Mouse (Mus musculus) neural tube, embryonic 14.5 days (tissue): ENCODE measurements around the gene Ddi2. TPM values are rescaled to one million over a fixed set of nuclear protein-coding genes. Genes with fewer than 3 reads are reported as not detected.

Experiments used
- ATAC-seq: fragments of 200-750 bp; cut with Nextera tagmentation; 2 replicates; pipeline ENCODE4 v1.8.0; 2017; ENCODE audit warnings: low read depth, mild to moderate bottlenecking, moderate TSS enrichment, moderate library complexity
- H3K27ac ChIP-seq: fragments of 300-500 bp; sonication (generic); 2 replicates; pipeline ENCODE4 v1.5.1; 2014; ENCODE audit warnings: low read depth, mild to moderate bottlenecking, control low read depth, low read length, moderate library complexity, mixed read lengths
- H3K27me3 ChIP-seq: fragments of 300-500 bp; sonication (generic); 2 replicates; pipeline ENCODE4 v1.6.1; 2014; ENCODE audit warnings: low read length; ENCODE audit not compliant: control insufficient read depth, insufficient read depth
- H3K36me3 ChIP-seq: fragments of 300-500 bp; sonication (generic); 2 replicates; pipeline ENCODE4 v1.6.1; 2014; ENCODE audit warnings: low read length, mixed read lengths; ENCODE audit not compliant: control insufficient read depth, insufficient read depth
- H3K4me1 ChIP-seq: fragments of 300-500 bp; sonication (generic); 2 replicates; pipeline ENCODE4 v1.6.1; 2014; ENCODE audit warnings: low read length; ENCODE audit not compliant: control insufficient read depth, insufficient read depth
- H3K4me2 ChIP-seq: fragments of 300-500 bp; sonication (generic); 2 replicates; pipeline ENCODE4 v1.6.1; 2014; ENCODE audit warnings: mild to moderate bottlenecking, low read depth, low read length, control low read depth
- H3K4me3 ChIP-seq: fragments of 300-500 bp; sonication (generic); 2 replicates; pipeline ENCODE4 v1.5.1; 2014; ENCODE audit warnings: low read depth, low read length, control low read depth, mixed read lengths
- H3K9ac ChIP-seq: fragments of 300-500 bp; sonication (generic); replicated peaks from 2 replicates; pipeline ENCODE4 v1.6.1; 2014; ENCODE audit warnings: low read depth, mild to moderate bottlenecking, control low read depth, low read length, mixed read lengths
- H3K9me3 ChIP-seq: fragments of 300-500 bp; sonication (generic); 2 replicates; pipeline ENCODE4 v1.6.1; 2016; ENCODE audit warnings: low read length; ENCODE audit not compliant: control insufficient read depth
- WGBS: fragments of 180-500 bp; shearing (Covaris S2); extraction: QIAGEN DNeasy Blood & Tissue Kit; methylation state at CpG from one replicate; pipeline ENCODE4 v1.1.7; 2014; 5-methylcytosine and 5-hydroxymethylcytosine counted together
- polyA plus RNA-seq: library from polyadenylated mRNA; unstranded; fragments of >200 nt; fragmentation: Nextera tagmentation; extraction: Ambion mirVana; gene quantifications from 2 replicates; pipeline ENCODE4 v1.2.1, GENCODE M21; 2014

The Ddi2 gene
- polyA plus RNA-seq, 1 experiment from 2014 or later = 11.5 TPM

- WGBS = 82% methylated on average over 5 of the region's 5 CpGs
- H3K27ac ChIP-seq = no peak overlapping the region
- H3K4me2 ChIP-seq = no peak overlapping the region
- H3K4me1 ChIP-seq = peaks cover 13% of the 10 kb centered on the region
- no peaks in the 10 kb centered on the region for H3K36me3 ChIP-seq
- no peak for ATAC-seq
- H3K4me3 ChIP-seq = no peak overlapping the region
- no peak overlapping the region for H3K9ac ChIP-seq
- no peaks in the 10 kb centered on the region for H3K9me3 ChIP-seq
- no peaks in the 10 kb centered on the region for H3K27me3 ChIP-seq
Measured at GRCm38 (mm10) chr4:141648262-141648661, 75.0 kb downstream of the Ddi2 start.

- ATAC-seq = no peak
- WGBS = 95% methylated on average over 3 of the region's 3 CpGs
- Histone ChIP-seq H3K4me3 (no peak overlapping the region), H3K9ac (no peak overlapping the region), H3K36me3 (no peaks in the 10 kb centered on the region), H3K27me3 (no peaks in the 10 kb centered on the region), H3K4me1 (peaks cover 13% of the 10 kb centered on the region), H3K9me3 (no peaks in the 10 kb centered on the region), H3K4me2 (no peak overlapping the region), H3K27ac (no peak overlapping the region)
Measured at GRCm38 (mm10) chr4:141647187-141647586, 76.0 kb downstream of the Ddi2 start.

GRCm38 (mm10) chr4:141645988-141646387 is 77.2 kb downstream of the Ddi2 start:
- no peak for ATAC-seq
- H3K9ac ChIP-seq = no peak overlapping the region
- H3K27me3 ChIP-seq = no peaks in the 10 kb centered on the region
- peaks cover 8% of the 10 kb centered on the region; the same call in 1 of the 2 replicates for H3K36me3 ChIP-seq
- 96% methylated on average over 8 of the region's 8 CpGs for WGBS
- H3K4me3 ChIP-seq = no peak overlapping the region
- no peak overlapping the region for H3K4me2 ChIP-seq
- peaks cover 13% of the 10 kb centered on the region for H3K4me1 ChIP-seq
- H3K9me3 ChIP-seq = no peaks in the 10 kb centered on the region
- no peak overlapping the region for H3K27ac ChIP-seq

GRCm38 (mm10) chr4:141643118-141643855 is 79.9 kb downstream of the Ddi2 start:
- no peaks in the 10 kb centered on the region for H3K9me3 ChIP-seq
- H3K36me3 ChIP-seq = peaks cover 8% of the 10 kb centered on the region; the same call in 1 of the 2 replicates
- no peak overlapping the region for H3K4me2 ChIP-seq
- peaks cover 9% of the 10 kb centered on the region for H3K4me1 ChIP-seq
- WGBS = 38% methylated on average over 7 of the region's 7 CpGs
- H3K4me3 ChIP-seq = no peak overlapping the region
- peak; percentile 74; the same call in 1 of the 2 replicates for ATAC-seq
- no peak overlapping the region for H3K9ac ChIP-seq
- peak overlapping the region; percentile 46; the same call in 1 of the 2 replicates for H3K27ac ChIP-seq
- H3K27me3 ChIP-seq = no peaks in the 10 kb centered on the region

- ATAC-seq = no peak
- WGBS = 93% methylated on average over 25 of the region's 25 CpGs
- H3K9ac ChIP-seq = no peak overlapping the region
- 0 out of 2 replicates have a peak overlapping the region, but pooled peaks have one; percentile 4 for H3K27ac ChIP-seq
- no peak overlapping the region for H3K4me3 ChIP-seq
- no peaks in the 10 kb centered on the region for H3K27me3 ChIP-seq
- H3K9me3 ChIP-seq = no peaks in the 10 kb centered on the region
- no peak overlapping the region for H3K4me2 ChIP-seq
- H3K36me3 ChIP-seq = peaks cover 12% of the 10 kb centered on the region
- H3K4me1 ChIP-seq = peaks cover 9% of the 10 kb centered on the region
Measured at GRCm38 (mm10) chr4:141641961-141642811, 81.0 kb downstream of the Ddi2 start.

GRCm38 (mm10) chr4:141641353-141641771 is 81.9 kb downstream of the Ddi2 start:
- Histone ChIP-seq H3K27ac (no peak overlapping the region), H3K4me1 (peaks cover 9% of the 10 kb centered on the region), H3K9ac (no peak overlapping the region), H3K27me3 (no peaks in the 10 kb centered on the region), H3K4me2 (no peak overlapping the region), H3K36me3 (peaks cover 18% of the 10 kb centered on the region), H3K9me3 (no peaks in the 10 kb centered on the region), H3K4me3 (no peak overlapping the region)
- 90% methylated on average over 7 of the region's 7 CpGs for WGBS
- no peak for ATAC-seq

- Histone ChIP-seq H3K4me1 (peaks cover 9% of the 10 kb centered on the region), H3K9ac (no peak overlapping the region), H3K4me2 (no peak overlapping the region), H3K27ac (no peak overlapping the region), H3K4me3 (no peak overlapping the region), H3K9me3 (no peaks in the 10 kb centered on the region), H3K27me3 (no peaks in the 10 kb centered on the region), H3K36me3 (peaks cover 26% of the 10 kb centered on the region)
- no peak for ATAC-seq
- WGBS = 77% methylated on average over 11 of the region's 11 CpGs
Measured at GRCm38 (mm10) chr4:141639474-141639873, 83.7 kb downstream of the Ddi2 start.

- Histone ChIP-seq H3K9ac (no peak overlapping the region), H3K36me3 (peaks cover 40% of the 10 kb centered on the region), H3K4me2 (no peak overlapping the region), H3K4me3 (no peak overlapping the region), H3K4me1 (no peaks in the 10 kb centered on the region), H3K27me3 (no peaks in the 10 kb centered on the region), H3K27ac (no peak overlapping the region), H3K9me3 (no peaks in the 10 kb centered on the region)
- 95% methylated on average over 5 of the region's 5 CpGs for WGBS
- ATAC-seq = no peak
Measured at GRCm38 (mm10) chr4:141636693-141637092, 86.5 kb downstream of the Ddi2 start.

- Histone ChIP-seq H3K36me3 (peaks cover 40% of the 10 kb centered on the region), H3K27ac (no peak overlapping the region), H3K4me1 (no peaks in the 10 kb centered on the region), H3K27me3 (no peaks in the 10 kb centered on the region), H3K9me3 (no peaks in the 10 kb centered on the region), H3K4me2 (no peak overlapping the region), H3K4me3 (no peak overlapping the region), H3K9ac (no peak overlapping the region)
- WGBS = 91% methylated on average over 9 of the region's 9 CpGs
- no peak for ATAC-seq
Measured at GRCm38 (mm10) chr4:141635991-141636390, 87.2 kb downstream of the Ddi2 start.
